Mouse (Mus musculus) stomach, adult 2 months (tissue): ENCODE measurements around the gene Cyp1a2. TPM values are rescaled to one million over a fixed set of nuclear protein-coding genes. Genes with fewer than 3 reads are reported as not detected.

Source experiments
- polyA plus RNA-seq: library from polyadenylated mRNA; depleted of rRNA; stranded (reverse); fragments of >200 nt; gene quantifications from 2 replicates; pipeline ENCODE4 v1.2.3, GENCODE M21; 2012; rRNA removed

Cyp1a2 gene
- 0.21 TPM in 1 of 2 replicates, not detected in the other for polyA plus RNA-seq

DNA sequence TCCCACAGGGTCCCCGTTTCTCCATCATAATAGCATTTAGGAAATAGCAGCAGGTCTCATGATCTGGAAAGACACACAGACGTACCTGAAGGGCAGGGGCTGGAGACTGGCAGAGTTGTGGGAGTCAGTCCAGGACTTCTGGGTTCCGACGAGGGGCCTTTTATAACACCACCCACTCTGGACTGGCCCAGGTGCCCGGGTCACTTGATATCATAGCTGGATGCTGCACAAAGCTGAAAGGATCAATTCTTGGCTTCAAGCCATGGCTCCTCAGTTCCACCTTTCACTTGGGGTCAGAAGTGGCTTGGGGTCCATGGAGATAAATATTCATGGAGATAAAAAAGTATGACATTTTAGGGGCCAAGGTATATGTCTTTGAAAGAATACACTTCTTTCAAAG lies at the start of gene Cyp1a2:
Gene Cyp1a2, minus strand, starts transcription at position 184 of the 400 bp plus-strand sequence.

DNA sequence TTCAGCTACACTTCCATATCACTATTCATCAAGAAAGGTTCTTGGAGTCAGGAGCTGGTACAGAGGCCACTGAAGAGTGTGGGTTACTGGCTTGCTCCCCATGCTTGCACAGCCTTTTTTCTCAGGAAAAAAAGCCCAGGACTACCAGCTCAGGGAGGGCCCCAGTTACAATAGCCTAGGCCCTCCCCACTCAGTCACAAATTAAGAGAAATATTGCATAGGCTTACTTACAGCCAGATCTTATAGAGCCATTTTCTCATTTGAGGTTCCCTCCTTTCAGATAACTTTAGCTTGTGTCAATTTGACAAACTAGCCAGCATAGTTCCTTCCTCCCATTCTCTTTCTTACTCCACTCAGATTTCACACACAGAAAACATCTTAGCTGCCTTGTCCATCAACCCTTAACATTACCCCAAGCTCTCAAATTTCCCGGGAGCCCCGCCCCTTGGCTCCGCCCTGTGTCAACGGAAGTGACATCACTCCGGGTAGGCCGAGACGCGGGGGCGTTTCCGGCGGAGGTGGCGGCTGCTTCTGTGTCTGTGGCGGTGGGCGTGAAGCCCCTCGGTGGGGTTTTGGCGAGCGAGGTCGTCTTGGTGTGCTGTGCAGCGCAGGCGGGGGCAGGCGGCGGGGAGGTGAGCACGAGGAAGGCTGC lies 24.7 kb upstream of the Cyp1a2 start, which contains the start of gene Edc3:
Gene Edc3, plus strand, starts transcription at position 473 of the 652 bp plus-strand sequence.

GRCm38 (mm10) chr9:57687751-57688150 lies 4.2 kb upstream of the Cyp1a2 start, which contains the start of gene Cyp1a1:
Gene Cyp1a1, plus strand, starts transcription at chr9:57687928.

DNA sequence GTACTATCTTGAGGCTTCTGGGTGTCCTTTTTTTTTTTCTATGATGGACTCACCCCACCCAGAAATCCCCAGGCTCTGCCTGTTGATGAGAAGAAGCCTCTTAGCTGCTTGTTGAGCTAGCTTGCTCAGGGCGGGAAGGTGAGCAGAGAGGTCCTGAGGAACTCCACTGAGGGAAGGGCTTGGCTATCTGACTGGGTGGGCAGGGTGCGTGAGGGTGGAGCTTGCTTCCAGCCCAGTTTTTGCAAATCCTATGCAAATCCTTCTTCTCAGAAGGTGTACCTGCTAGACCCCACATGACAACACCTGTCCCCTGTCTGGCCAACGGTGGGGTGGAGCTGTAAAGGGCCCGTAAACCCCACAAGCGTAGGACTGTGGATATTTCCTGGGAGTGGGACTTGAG lies 30.2 kb downstream of the Cyp1a2 start, which contains the start of gene Csk:
Gene Csk, minus strand, starts transcription at position 349 of the 400 bp plus-strand sequence.

Other genes with a start within 250 kb of the Cyp1a2 start
- gene Ppcdc, start 243.6 kb downstream of the Cyp1a2 start, polyA plus RNA-seq = 11.3 and 13.6 TPM in 2 replicates
- 88.3 and 88.9 TPM in 2 replicates for gene Scamp5, start 215.6 kb downstream of the Cyp1a2 start, polyA plus RNA-seq
- gene Rpp25, start 179.7 kb downstream of the Cyp1a2 start, polyA plus RNA-seq = 22.3 and 50.0 TPM in 2 replicates
- 691 and 1,877 TPM in 2 replicates for gene Cox5a, start 162.4 kb downstream of the Cyp1a2 start, polyA plus RNA-seq
- gene Fam219b, start 146.2 kb downstream of the Cyp1a2 start, polyA plus RNA-seq = 9.5 and 15.0 TPM in 2 replicates
- gene Mpi, start 130.9 kb downstream of the Cyp1a2 start, polyA plus RNA-seq = 25.2 and 25.4 TPM in 2 replicates
- gene Scamp2, start 122.8 kb downstream of the Cyp1a2 start, polyA plus RNA-seq = 81.0 and 84.8 TPM in 2 replicates
- gene Ulk3, start 94.3 kb downstream of the Cyp1a2 start, polyA plus RNA-seq = 9.4 and 12.5 TPM in 2 replicates
- not detected in 2 replicates for gene Cplx3, start 77.4 kb downstream of the Cyp1a2 start, polyA plus RNA-seq
- gene Lman1l, start 62.9 kb downstream of the Cyp1a2 start, polyA plus RNA-seq = 0.11 TPM in 1 of 2 replicates, not detected in the other
- gene Csk, start 30.1 kb downstream of the Cyp1a2 start, polyA plus RNA-seq = 31.6 and 41.5 TPM in 2 replicates
- gene Cyp1a1, start 4.2 kb upstream of the Cyp1a2 start, polyA plus RNA-seq = 0.16 and 0.34 TPM in 2 replicates
- gene Edc3, start 24.8 kb upstream of the Cyp1a2 start, polyA plus RNA-seq = 2.8 and 3.7 TPM in 2 replicates
- gene Clk3, start 82.2 kb upstream of the Cyp1a2 start, polyA plus RNA-seq = 30.1 and 43.6 TPM in 2 replicates
- 3.5 TPM in 2 replicates for gene Arid3b, start 153.1 kb upstream of the Cyp1a2 start, polyA plus RNA-seq
- gene Ubl7, start 227.3 kb upstream of the Cyp1a2 start, polyA plus RNA-seq = 92.2 and 105 TPM in 2 replicates